Mouse (Mus musculus): ENCODE measurements around the gene Serpinb8. TPM values are rescaled to one million over a fixed set of nuclear protein-coding genes. Genes with fewer than 3 reads are reported as not detected.

Gene Serpinb8
- polyA plus RNA-seq, 1 experiment from 2014 or later, result 1.3 TPM

DNA sequence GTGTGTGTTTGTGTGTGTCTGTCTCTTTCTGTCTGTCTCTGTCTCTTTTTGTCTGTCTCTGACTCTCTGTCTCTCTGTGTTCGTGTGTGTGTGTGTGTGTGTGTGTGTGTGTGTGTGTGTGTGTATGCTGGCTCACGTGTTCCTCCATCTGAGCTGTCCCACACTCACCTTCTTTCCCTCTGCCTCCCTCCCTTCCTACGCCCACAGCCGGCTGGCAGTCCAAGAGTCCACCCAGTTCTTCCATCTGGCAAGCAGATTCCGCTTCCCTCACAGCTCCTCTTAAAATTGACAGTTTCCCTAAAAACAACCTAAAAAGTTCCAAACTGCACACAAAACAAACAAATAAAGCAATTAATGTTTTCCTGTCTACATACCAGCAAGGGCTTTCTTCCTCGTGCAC, 55.3 kb downstream of the Serpinb8 start:
- Histone ChIP-seq H3K27me3 (replicated peaks) (no peaks in the 10 kb centered on the region), H3K9me3 (replicated peaks) (no peaks in the 10 kb centered on the region), H3K36me3 (no peaks in the 10 kb centered on the region), H3K4me1 (replicated peaks) (peaks cover 14% of the 10 kb centered on the region), H3K27ac (ENCODE audit: poor library complexity, severe bottlenecking) (no peak overlapping the region), H3K4me3 (no peak overlapping the region), H3K4me2 (no peak overlapping the region), H3K9ac (no peak overlapping the region)
- WGBS, result 60% methylated on average over 4 of the region's 6 CpGs
- no peak for ATAC-seq (ENCODE audit: insufficient number of reproducible peaks, low FRiP score)

- 69% methylated on average over 2 of the region's 2 CpGs for WGBS
- no peak for ATAC-seq (ENCODE audit: insufficient number of reproducible peaks, low FRiP score)
- Histone ChIP-seq H3K9ac (no peak overlapping the region), H3K4me1 (replicated peaks) (no peaks in the 10 kb centered on the region), H3K4me2 (no peak overlapping the region), H3K36me3 (no peaks in the 10 kb centered on the region), H3K27ac (ENCODE audit: poor library complexity, severe bottlenecking) (no peak overlapping the region), H3K27me3 (replicated peaks) (no peaks in the 10 kb centered on the region), H3K4me3 (no peak overlapping the region), H3K9me3 (replicated peaks) (no peaks in the 10 kb centered on the region)
These were observed 67.9 kb downstream of the Serpinb8 start for GRCm38 (mm10) chr1:107657689-107658088.

Other genes with a start within 250 kb of the Serpinb8 start
- gene Serpinb11, start 228.8 kb upstream of the Serpinb8 start, polyA plus RNA-seq (2016; fragmentation: Nextera tagmentation; extraction: Ambion mirVana), result not detected in 2 replicates
- not detected in 2 replicates for gene Serpinb7, start 190.4 kb upstream of the Serpinb8 start, polyA plus RNA-seq (2016; fragmentation: Nextera tagmentation; extraction: Ambion mirVana)
- gene Serpinb2, start 78.6 kb upstream of the Serpinb8 start, polyA plus RNA-seq (2016; fragmentation: Nextera tagmentation; extraction: Ambion mirVana), result 0.24 and 0.30 TPM in 2 replicates

All from heart, embryonic 12.5 days (tissue).